17 mouse cellular contexts compared by ENCODE assay signal in genomic region chr2:31814699-31815098, GRCm38 (mm10). TPM values are rescaled to one million over a fixed set of nuclear protein-coding genes. Genes with fewer than 3 reads are reported as not detected.
DNase-seq lines count a peak whose midpoint lies in the region; ATAC-seq and TF ChIP-seq lines count a peak whose summit lies in the region.
"Had no signal": no experiment of that assay in that cellular context is flagged by ENCODE, and none has a peak within 500 bp of the region (broad histone marks: within the 10 kb centered on the region; RNA-seq: fewer than 3 reads in every experiment).

No protein-coding gene starts in this region.

- H3K4me1 ChIP-seq in forebrain, embryonic 13.5 days = peaks cover 11% of the 10 kb centered on the region

- peak; percentile 37 to 51 for DNase-seq in left cerebral cortex, adult 2 months (ENCODE audit: extremely low spot score in 1 of 2, low spot score in 2 of 2)
- no peak for DNase-seq in left cerebral cortex, adult 11 months (ENCODE audit: low spot score)
- DNase-seq in gonadal fat pad, adult 2 months (ENCODE audit: low read depth) = peak; percentile 58
- peak; percentile 46 to 61 for DNase-seq in right cerebral cortex, postnatal 10 days (ENCODE audit: low spot score in 2 of 2)
- DNase-seq in thymus, postnatal 25 days = peak; percentile 60
- DNase-seq in urinary bladder, adult 2 months (ENCODE audit: low spot score) = no peak
- DNase-seq in heart, adult 8-10 months (ENCODE audit: low spot score) = no peak

- no peak for TF ChIP-seq CTCF in left cerebral cortex, adult 2 months (IDR thresholded peaks at IDR 0.05)

- no peak overlapping the region for H3K4me2 ChIP-seq in forebrain, embryonic 13.5 days
- H3K4me2 ChIP-seq: heart, embryonic 15.5 days; limb, embryonic 13.5 days; neural tube, embryonic 12.5 days had no signal

- peaks cover 7% of the 10 kb centered on the region; the same call in 1 of the 2 replicates for H3K27me3 ChIP-seq in forebrain, embryonic 13.5 days

- no peak overlapping the region for H3K4me3 ChIP-seq in left cerebral cortex, adult 2 months
- no peak overlapping the region for H3K4me3 ChIP-seq in forebrain, embryonic 13.5 days
- H3K4me3 ChIP-seq: heart, embryonic 15.5 days; hindbrain, embryonic 10.5 days; limb, embryonic 13.5 days; neural tube, embryonic 12.5 days had no signal

- no peaks in the 10 kb centered on the region for H3K36me3 ChIP-seq in forebrain, embryonic 13.5 days (ENCODE audit: poor library complexity, severe bottlenecking)
- H3K36me3 ChIP-seq: heart, embryonic 15.5 days; hindbrain, embryonic 10.5 days; limb, embryonic 13.5 days; neural tube, embryonic 12.5 days had no signal

- no peak overlapping the region for H3K9ac ChIP-seq in forebrain, embryonic 13.5 days
- H3K9ac ChIP-seq: heart, embryonic 15.5 days; limb, embryonic 13.5 days; neural tube, embryonic 12.5 days had no signal

- 82% methylated on average over 7 of the region's 7 CpGs for WGBS in forebrain, embryonic 13.5 days

- H3K9me3 ChIP-seq in forebrain, embryonic 13.5 days (replicated peaks) = no peaks in the 10 kb centered on the region
- H3K9me3 ChIP-seq: heart, embryonic 15.5 days; hindbrain, embryonic 10.5 days; limb, embryonic 13.5 days; neural tube, embryonic 12.5 days had no signal

- intact Hi-C loops in left cerebral cortex, adult 2 months (cut with DNase I) = loop anchor here (1.0 kb wide), 2 partner anchors 71 to 101 kb away; no protein-coding TSS in a partner anchor

- H3K27ac ChIP-seq in left cerebral cortex, adult 2 months = no peak overlapping the region
- H3K27ac ChIP-seq in forebrain, embryonic 13.5 days = no peak overlapping the region
- H3K27ac ChIP-seq: heart, embryonic 15.5 days; hindbrain, embryonic 10.5 days; limb, embryonic 13.5 days; neural tube, embryonic 12.5 days had no signal

- ATAC-seq in forebrain, embryonic 13.5 days = no peak

RNA-seq across cellular contexts. Expression of gene Qrfp, which starts 4.3 kb away (rescaled TPM):
- not detected for total RNA-seq in left cerebral cortex, adult 2 months (2021)
- 0.72 and 0.74 TPM in 2 replicates for polyA plus RNA-seq in gonadal fat pad, adult 2 months (2012; rRNA removed)
- 0.03 TPM in 2 replicates for polyA plus RNA-seq in urinary bladder, adult 2 months (2012; rRNA removed)
- total RNA-seq in heart, adult 8-10 months (2022) = not detected
- polyA plus RNA-seq in forebrain, embryonic 13.5 days (2015; fragmentation: Nextera tagmentation; extraction: Ambion mirVana) = 0.13 and 0.19 TPM in 2 replicates
- total RNA-seq: adrenal gland, postnatal 4 days; CH12.LX; granulocyte monocyte progenitor cell, adult 5-6 weeks had no signal
- polyA plus RNA-seq: intestine, embryonic 14.5 days; kidney, embryonic 16.5 days had no signal

RNA-seq across cellular contexts. Expression of gene Fibcd1, which starts 31.1 kb away (rescaled TPM):
- 10 to 100 TPM in 1 of 2 experiments, 1 to 10 TPM in 1; 7.9 to 11.4 TPM for total RNA-seq in left cerebral cortex, adult 2 months (2021)
- 1.7 and 1.8 TPM in 2 replicates for polyA plus RNA-seq in gonadal fat pad, adult 2 months (2012; rRNA removed)
- 0.01 and 0.04 TPM in 2 replicates for polyA plus RNA-seq in urinary bladder, adult 2 months (2012; rRNA removed)
- total RNA-seq in heart, adult 8-10 months (2022) = not detected
- polyA plus RNA-seq in forebrain, embryonic 13.5 days (2015; fragmentation: Nextera tagmentation; extraction: Ambion mirVana) = 1.2 and 1.5 TPM in 2 replicates
- total RNA-seq: granulocyte monocyte progenitor cell, adult 5-6 weeks had no signal
- polyA plus RNA-seq: heart, embryonic 15.5 days had no signal

Comparison
In these comparisons a context has a peak if more than half of its experiments do, and no peak if none do; other contexts are left out.
1. DNase-seq: peak in left cerebral cortex, adult 2 months (2 of 2), gonadal fat pad, adult 2 months (single experiment), right cerebral cortex, postnatal 10 days (2 of 2) and thymus, postnatal 25 days (single experiment); none in left cerebral cortex, adult 11 months (single experiment), urinary bladder, adult 2 months (single experiment) and heart, adult 8-10 months (single experiment).